Mouse (Mus musculus): Measurements from ENCODE around the gene Rps27l. TPM values are rescaled to one million over a fixed set of nuclear protein-coding genes. Genes with fewer than 3 reads are reported as not detected.
"Not testable (repeated sequence)": the region's sequence is repeated elsewhere in the genome, so short reads cannot be mapped to it uniquely, and the experiment has no call there.

The Rps27l gene
- total RNA-seq (2021) = 10 to 100 TPM; 36.7 to 44.4 TPM

- DNase-seq (ENCODE audit: extremely low spot score in 1 of 2, low spot score in 1 of 2) = peak; percentile 81 to 86
Measured at GRCm38 (mm10) chr9:66945647-66946641, at the start of gene Rps27l. Rps27l (plus strand) TSS chr9:66946086.

GRCm38 (mm10) chr9:66896951-66897350 is 48.9 kb upstream of the Rps27l start:
- no peak for DNase-seq (ENCODE audit: extremely low spot score in 1 of 2, low spot score in 1 of 2)

DNA sequence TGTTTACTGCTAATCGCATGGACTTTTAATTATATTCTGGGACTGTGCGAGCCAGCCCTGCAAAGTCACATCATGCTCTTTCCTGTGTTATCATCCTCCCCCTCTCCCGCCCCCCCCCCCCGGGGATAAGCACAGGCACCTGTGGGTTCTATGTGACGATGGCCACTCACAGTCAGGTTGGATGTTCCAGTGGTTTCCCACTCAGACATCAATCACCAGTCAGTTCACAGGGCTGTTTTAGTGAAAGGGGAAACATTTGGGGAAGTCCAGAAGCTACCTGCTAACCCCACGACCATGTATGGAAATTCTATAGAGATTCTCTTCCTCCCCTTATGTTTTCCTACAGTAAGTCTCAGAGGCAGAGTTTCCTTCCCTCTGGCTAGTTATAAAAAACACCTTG is 48.0 kb upstream of the Rps27l start:
- DNase-seq (ENCODE audit: extremely low spot score in 1 of 2, low spot score in 1 of 2) = no peak

- no peak for DNase-seq (ENCODE audit: extremely low spot score in 1 of 2, low spot score in 1 of 2)
Measured at GRCm38 (mm10) chr9:66899072-66899471, 46.8 kb upstream of the Rps27l start.

DNA sequence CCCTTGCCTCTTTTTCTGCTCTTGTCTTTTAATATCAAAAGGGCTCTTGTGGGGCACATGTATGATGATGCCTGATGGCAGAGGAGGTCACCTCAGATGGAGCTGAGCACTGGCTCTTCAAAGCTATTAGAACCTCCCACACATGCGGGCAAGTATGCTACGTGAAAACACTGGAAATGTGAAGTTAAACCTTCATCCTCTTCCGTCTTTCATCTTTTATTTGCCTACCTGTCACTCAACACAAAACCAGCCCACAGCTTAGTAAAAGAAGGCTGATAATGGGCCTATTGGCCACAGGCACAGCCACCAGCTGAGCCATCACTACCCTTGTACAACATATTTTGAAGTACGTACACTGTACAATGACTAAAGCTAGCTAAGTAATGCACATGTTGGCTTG is 46.4 kb upstream of the Rps27l start:
- no peak for DNase-seq (ENCODE audit: extremely low spot score in 1 of 2, low spot score in 1 of 2)

GRCm38 (mm10) chr9:66905990-66906389 is 39.9 kb upstream of the Rps27l start:
- DNase-seq (ENCODE audit: extremely low spot score in 1 of 2, low spot score in 1 of 2) = no peak

- DNase-seq (ENCODE audit: extremely low spot score in 1 of 2, low spot score in 1 of 2) = no peak
Measured at GRCm38 (mm10) chr9:66907126-66907525, 38.8 kb upstream of the Rps27l start.

- DNase-seq (ENCODE audit: extremely low spot score in 1 of 2, low spot score in 1 of 2) = no peak
Measured at GRCm38 (mm10) chr9:66907746-66908397, 38.0 kb upstream of the Rps27l start.

- no peak for DNase-seq (ENCODE audit: extremely low spot score in 1 of 2, low spot score in 1 of 2)
Measured at GRCm38 (mm10) chr9:66909922-66910321, 36.0 kb upstream of the Rps27l start.

- DNase-seq (ENCODE audit: extremely low spot score in 1 of 2, low spot score in 1 of 2) = no peak
Measured at GRCm38 (mm10) chr9:66910677-66911076, 35.2 kb upstream of the Rps27l start.

- DNase-seq (ENCODE audit: extremely low spot score in 1 of 2, low spot score in 1 of 2) = peak in 1 of 2 experiments; percentile 2
Measured at GRCm38 (mm10) chr9:66912304-66912703, 33.6 kb upstream of the Rps27l start.

GRCm38 (mm10) chr9:66913254-66913934 is 32.5 kb upstream of the Rps27l start:
- not testable (repeated sequence) for DNase-seq (ENCODE audit: extremely low spot score in 1 of 2, low spot score in 1 of 2)

GRCm38 (mm10) chr9:66914540-66914939 is 31.3 kb upstream of the Rps27l start:
- DNase-seq (ENCODE audit: extremely low spot score in 1 of 2, low spot score in 1 of 2) = no peak

- no peak for DNase-seq (ENCODE audit: extremely low spot score in 1 of 2, low spot score in 1 of 2)
Measured at GRCm38 (mm10) chr9:66915401-66915800, 30.5 kb upstream of the Rps27l start.

GRCm38 (mm10) chr9:66915869-66916785 is 29.8 kb upstream of the Rps27l start:
- DNase-seq (ENCODE audit: extremely low spot score in 1 of 2, low spot score in 1 of 2) = no peak

GRCm38 (mm10) chr9:66917216-66917891 is 28.5 kb upstream of the Rps27l start:
- DNase-seq (ENCODE audit: extremely low spot score in 1 of 2, low spot score in 1 of 2) = no peak

DNA sequence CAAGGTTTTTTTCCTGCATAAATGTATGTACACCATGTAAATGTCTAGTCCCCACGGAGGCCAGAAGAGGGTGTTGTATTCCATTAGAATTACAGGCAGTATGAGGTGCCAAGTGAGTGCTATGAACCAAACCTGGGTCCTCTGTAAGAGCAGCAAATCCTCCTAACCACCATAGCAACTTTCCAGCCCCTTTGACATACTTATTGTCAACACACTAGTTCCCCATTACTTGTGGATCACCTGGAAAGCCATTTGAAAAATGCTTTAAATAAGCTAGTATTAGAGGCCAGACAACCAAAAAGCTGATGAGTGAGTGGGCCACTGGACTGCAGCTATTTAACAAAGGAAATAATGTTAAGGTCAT is 28.0 kb upstream of the Rps27l start:
- DNase-seq (ENCODE audit: extremely low spot score in 1 of 2, low spot score in 1 of 2) = no peak

- no peak for DNase-seq (ENCODE audit: extremely low spot score in 1 of 2, low spot score in 1 of 2)
Measured at GRCm38 (mm10) chr9:66918672-66919330, 27.1 kb upstream of the Rps27l start.

Data from layer of hippocampus, postnatal 25 days (tissue).